10 mouse cellular contexts compared by ENCODE assay signal in genomic region chr17:25064351-25064750, GRCm38 (mm10). TPM values are rescaled to one million over a fixed set of nuclear protein-coding genes. Genes with fewer than 3 reads are reported as not detected.
DNase-seq lines count a peak whose midpoint lies in the region; ATAC-seq lines count a peak whose summit lies in the region.
"Had no signal": no experiment of that assay in that cellular context is flagged by ENCODE, and none has a peak within 500 bp of the region (broad histone marks: within the 10 kb centered on the region; RNA-seq: fewer than 3 reads in every experiment).

No protein-coding gene starts in this region.

- no peak overlapping the region for H3K4me3 ChIP-seq in neural tube, embryonic 13.5 days
- no peak overlapping the region for H3K4me3 ChIP-seq in neural tube, embryonic 15.5 days (replicated peaks)
- no peak overlapping the region for H3K4me3 ChIP-seq in kidney, embryonic 15.5 days (replicated peaks)
- H3K4me3 ChIP-seq: liver, embryonic 15.5 days had no signal

- 77% methylated on average over 9 of the region's 9 CpGs for WGBS in neural tube, embryonic 13.5 days
- 84% methylated on average over 9 of the region's 9 CpGs for WGBS in neural tube, embryonic 15.5 days
- WGBS in kidney, embryonic 15.5 days: 58% methylated on average over 9 of the region's 9 CpGs

- no peaks in the 10 kb centered on the region for H3K27me3 ChIP-seq in neural tube, embryonic 13.5 days
- no peaks in the 10 kb centered on the region for H3K27me3 ChIP-seq in neural tube, embryonic 15.5 days (replicated peaks)
- H3K27me3 ChIP-seq in kidney, embryonic 15.5 days: no peaks in the 10 kb centered on the region
- H3K27me3 ChIP-seq: liver, embryonic 15.5 days had no signal

- no peak for ATAC-seq in neural tube, embryonic 13.5 days (ENCODE audit: low read depth)
- no peak for ATAC-seq in neural tube, embryonic 15.5 days (ENCODE audit: low FRiP score)
- ATAC-seq in kidney, embryonic 15.5 days (replicated peaks; ENCODE audit: low FRiP score): peak; percentile 58; the same call in 1 of the 2 replicates

- H3K36me3 ChIP-seq in neural tube, embryonic 13.5 days: peaks cover 49% of the 10 kb centered on the region
- H3K36me3 ChIP-seq in neural tube, embryonic 15.5 days: peaks cover 44% of the 10 kb centered on the region
- peaks cover 73% of the 10 kb centered on the region for H3K36me3 ChIP-seq in kidney, embryonic 15.5 days
- H3K36me3 ChIP-seq: liver, embryonic 15.5 days had no signal

- no peak overlapping the region for H3K4me2 ChIP-seq in neural tube, embryonic 13.5 days
- H3K4me2 ChIP-seq in neural tube, embryonic 15.5 days: no peak overlapping the region
- no peak overlapping the region for H3K4me2 ChIP-seq in kidney, embryonic 15.5 days
- H3K4me2 ChIP-seq: liver, embryonic 15.5 days had no signal

- H3K9ac ChIP-seq in neural tube, embryonic 13.5 days: no peak overlapping the region
- H3K9ac ChIP-seq in neural tube, embryonic 15.5 days (replicated peaks): no peak overlapping the region
- no peak overlapping the region for H3K9ac ChIP-seq in kidney, embryonic 15.5 days
- H3K9ac ChIP-seq: liver, embryonic 15.5 days had no signal

- H3K9me3 ChIP-seq in neural tube, embryonic 13.5 days: no peaks in the 10 kb centered on the region
- no peaks in the 10 kb centered on the region for H3K9me3 ChIP-seq in neural tube, embryonic 15.5 days (replicated peaks)
- no peaks in the 10 kb centered on the region for H3K9me3 ChIP-seq in kidney, embryonic 15.5 days (replicated peaks)
- H3K9me3 ChIP-seq: liver, embryonic 15.5 days had no signal

- H3K27ac ChIP-seq in neural tube, embryonic 13.5 days (replicated peaks): 0 out of 2 replicates have a peak overlapping the region, but pooled peaks have one; percentile 1
- H3K27ac ChIP-seq in neural tube, embryonic 15.5 days (replicated peaks): no peak overlapping the region
- peak overlapping the region; percentile 71 for H3K27ac ChIP-seq in kidney, embryonic 15.5 days
- H3K27ac ChIP-seq: liver, embryonic 15.5 days had no signal

- H3K4me1 ChIP-seq in neural tube, embryonic 13.5 days (replicated peaks): no peaks in the 10 kb centered on the region
- 0 out of 2 replicates have a peak, but pooled peaks cover 3% of the 10 kb centered on the region for H3K4me1 ChIP-seq in neural tube, embryonic 15.5 days
- H3K4me1 ChIP-seq in kidney, embryonic 15.5 days: peaks cover 16% of the 10 kb centered on the region

- DNase-seq in heart, adult 9 months (ENCODE audit: low spot score in 2 of 2): peak; percentile 88 to 92
- peak; percentile 69 for DNase-seq in skeletal muscle tissue, adult 2 months (ENCODE audit: low read depth, low spot score)
- no peak for DNase-seq in layer of hippocampus, postnatal 10 days (ENCODE audit: low spot score in 2 of 2)
- no peak for DNase-seq in retina, embryonic 14.5 days (ENCODE audit: low spot score)
- DNase-seq in ovary, adult 18-20 months (ENCODE audit: low spot score): no peak

RNA-seq across cellular contexts. Expression of gene Tmem204, which starts 19.0 kb away (rescaled TPM):
- polyA plus RNA-seq in neural tube, embryonic 13.5 days (2015; fragmentation: Nextera tagmentation; extraction: Ambion mirVana): 9.0 and 10.8 TPM in 2 replicates
- polyA plus RNA-seq in neural tube, embryonic 15.5 days (2015; fragmentation: Nextera tagmentation; extraction: Ambion mirVana): 11.4 and 13.3 TPM in 2 replicates
- 29.6 and 31.6 TPM in 2 replicates for polyA plus RNA-seq in kidney, embryonic 15.5 days (2015; fragmentation: Nextera tagmentation; extraction: Ambion mirVana)
- total RNA-seq in layer of hippocampus, postnatal 10 days (2021): 1 to 10 TPM; 7.4 to 7.9 TPM

RNA-seq across cellular contexts. Expression of gene Ift140, which starts 48.5 kb away (rescaled TPM):
- polyA plus RNA-seq in neural tube, embryonic 13.5 days (2015; fragmentation: Nextera tagmentation; extraction: Ambion mirVana): 17.8 and 19.2 TPM in 2 replicates
- polyA plus RNA-seq in neural tube, embryonic 15.5 days (2015; fragmentation: Nextera tagmentation; extraction: Ambion mirVana): 15.7 and 18.6 TPM in 2 replicates
- polyA plus RNA-seq in kidney, embryonic 15.5 days (2015; fragmentation: Nextera tagmentation; extraction: Ambion mirVana): 19.2 and 27.6 TPM in 2 replicates
- total RNA-seq in layer of hippocampus, postnatal 10 days (2021): 10 to 100 TPM; 25.6 to 30.1 TPM

RNA-seq across cellular contexts. Expression of gene Cramp1l, which starts 48.8 kb away (rescaled TPM):
- polyA plus RNA-seq in neural tube, embryonic 13.5 days (2015; fragmentation: Nextera tagmentation; extraction: Ambion mirVana): 7.0 and 7.3 TPM in 2 replicates
- 5.3 and 5.5 TPM in 2 replicates for polyA plus RNA-seq in neural tube, embryonic 15.5 days (2015; fragmentation: Nextera tagmentation; extraction: Ambion mirVana)
- 6.6 and 8.1 TPM in 2 replicates for polyA plus RNA-seq in kidney, embryonic 15.5 days (2015; fragmentation: Nextera tagmentation; extraction: Ambion mirVana)
- 10 to 100 TPM; 27.2 to 28.9 TPM for total RNA-seq in layer of hippocampus, postnatal 10 days (2021)

RNA-seq across cellular contexts. Expression of gene Telo2, which starts 51.4 kb away (rescaled TPM):
- 45.7 and 46.7 TPM in 2 replicates for polyA plus RNA-seq in neural tube, embryonic 13.5 days (2015; fragmentation: Nextera tagmentation; extraction: Ambion mirVana)
- polyA plus RNA-seq in neural tube, embryonic 15.5 days (2015; fragmentation: Nextera tagmentation; extraction: Ambion mirVana): 56.5 and 57.6 TPM in 2 replicates
- 44.4 and 45.3 TPM in 2 replicates for polyA plus RNA-seq in kidney, embryonic 15.5 days (2015; fragmentation: Nextera tagmentation; extraction: Ambion mirVana)
- 10 to 100 TPM; 36.5 to 43.3 TPM for total RNA-seq in layer of hippocampus, postnatal 10 days (2021)

RNA-seq across cellular contexts. Expression of gene Ptx4, which starts 56.2 kb away (rescaled TPM):
- not detected in 2 replicates for polyA plus RNA-seq in neural tube, embryonic 13.5 days (2015; fragmentation: Nextera tagmentation; extraction: Ambion mirVana)
- 0.13 TPM in 1 of 2 replicates, not detected in the other for polyA plus RNA-seq in neural tube, embryonic 15.5 days (2015; fragmentation: Nextera tagmentation; extraction: Ambion mirVana)
- 0.16 and 0.24 TPM in 2 replicates for polyA plus RNA-seq in kidney, embryonic 15.5 days (2015; fragmentation: Nextera tagmentation; extraction: Ambion mirVana)
- 1 to 10 TPM in 1 of 2 experiments, under 1 TPM in 1; 0.89 to 1.4 TPM for total RNA-seq in layer of hippocampus, postnatal 10 days (2021)
- total RNA-seq: ES-E14 had no signal

Comparison
In these comparisons a context has a peak if more than half of its experiments do, and no peak if none do; other contexts are left out.
1. DNase-seq: peak in heart, adult 9 months (2 of 2) and skeletal muscle tissue, adult 2 months (single experiment); none in layer of hippocampus, postnatal 10 days (0 of 2), retina, embryonic 14.5 days (single experiment) and ovary, adult 18-20 months (single experiment).